Mouse (Mus musculus) MEL-GATA-1-ER (cell line): ENCODE results near the gene Zfp772.
A peak's percentile ranks its signal among the peaks of the same experiment; 100 is the strongest.
"Not testable (repeated sequence)": the region's sequence is repeated elsewhere in the genome, so short reads cannot be mapped to it uniquely, and the experiment has no call there.

Source experiments
- DNase-seq: peaks from one replicate; pipeline ENCODE4 v3.0.0-alpha.2; 2012; ENCODE audit warnings: low read depth; ENCODE audit errors: extremely low read depth

Gene Zfp772

DNA sequence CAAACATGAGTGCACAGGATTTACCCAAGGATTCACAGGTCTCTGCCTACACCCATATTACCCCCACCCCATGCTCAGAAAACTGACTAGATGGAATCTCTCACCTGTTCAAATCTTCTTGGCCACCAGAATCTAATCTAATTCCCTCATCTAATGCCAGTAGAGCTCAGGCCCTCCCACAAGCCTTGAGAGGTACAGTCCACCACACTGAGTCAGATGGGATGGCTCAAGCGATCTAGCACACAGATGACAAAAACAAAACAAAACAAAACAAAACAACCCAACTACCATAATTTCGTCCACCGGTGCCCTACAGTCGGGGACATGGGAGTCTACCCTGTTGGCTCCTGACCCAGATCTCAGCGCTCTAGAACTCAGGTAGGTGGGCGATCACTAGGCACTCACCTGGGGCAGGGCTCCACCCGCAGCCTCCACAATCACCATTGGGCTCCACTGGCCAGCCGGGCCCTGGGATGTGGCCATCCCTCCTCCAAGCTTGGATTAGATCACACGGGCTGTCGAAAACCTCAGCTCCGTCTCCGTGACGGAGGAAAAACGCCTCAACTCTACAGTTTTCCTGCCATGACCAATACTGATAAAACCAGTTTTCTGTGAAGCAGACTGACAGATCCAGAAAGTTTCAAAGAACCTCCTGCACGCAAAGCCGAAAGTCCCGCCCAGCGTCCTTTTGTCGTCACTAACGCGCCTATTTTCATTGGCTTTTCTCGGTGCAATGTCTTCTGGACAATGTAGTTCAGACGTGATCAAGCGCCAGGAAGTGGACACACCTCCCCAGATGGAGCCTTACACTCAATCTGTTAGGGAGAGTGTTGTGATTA is at the start of gene Zfp772:
TSS of gene Zfp772 (minus strand) at position 686 of the 839 bp plus-strand sequence.
- not testable (repeated sequence) for DNase-seq

DNA sequence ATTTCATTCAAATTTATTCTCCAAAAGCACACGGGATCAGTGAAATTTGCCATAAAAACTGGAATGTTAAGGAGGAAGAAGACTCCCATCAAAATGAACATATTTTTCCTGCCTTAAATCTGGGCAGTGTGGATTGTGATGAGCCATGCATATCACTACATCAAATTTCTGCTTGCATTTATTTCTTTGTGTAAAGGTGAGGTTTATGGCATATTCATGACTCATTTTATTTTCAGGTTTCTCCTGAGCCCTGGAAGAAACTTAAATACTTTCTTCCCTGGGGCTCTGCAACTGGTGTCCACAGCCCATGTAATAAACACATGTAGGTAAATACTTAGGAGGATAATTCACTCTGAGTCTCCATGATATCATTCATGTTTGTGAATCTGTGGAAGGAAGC is 37.4 kb upstream of the Zfp772 start, which contains the start of gene Vmn2r29:
TSS of gene Vmn2r29 (minus strand) at position 101 of the 400 bp plus-strand sequence.
- DNase-seq = not testable (repeated sequence)

- DNase-seq = peak; percentile 24
These were observed 21.4 kb downstream of the Zfp772 start for GRCm38 (mm10) chr7:7188191-7188942.

- DNase-seq = no peak
These were observed 22.2 kb downstream of the Zfp772 start for GRCm38 (mm10) chr7:7187417-7188190.

DNA sequence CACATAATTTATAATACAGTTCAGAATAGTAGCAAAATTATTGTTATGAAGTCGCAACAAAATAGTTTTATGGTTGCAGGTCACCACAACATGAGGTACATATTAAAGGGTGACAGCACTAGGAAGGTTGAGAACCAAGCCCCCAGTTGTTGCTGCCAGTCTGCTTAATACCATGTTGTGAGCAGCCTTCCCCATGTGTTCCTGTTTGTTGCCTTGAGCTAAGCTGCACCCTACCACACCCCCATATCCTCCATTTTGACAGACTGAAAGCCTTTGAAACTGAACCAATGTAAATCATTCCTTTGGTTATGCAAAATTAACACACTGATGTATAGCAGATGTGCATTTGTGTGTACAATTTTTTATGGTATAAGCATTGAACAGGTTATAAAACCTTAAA is 23.9 kb downstream of the Zfp772 start:
- no peak for DNase-seq

DNA sequence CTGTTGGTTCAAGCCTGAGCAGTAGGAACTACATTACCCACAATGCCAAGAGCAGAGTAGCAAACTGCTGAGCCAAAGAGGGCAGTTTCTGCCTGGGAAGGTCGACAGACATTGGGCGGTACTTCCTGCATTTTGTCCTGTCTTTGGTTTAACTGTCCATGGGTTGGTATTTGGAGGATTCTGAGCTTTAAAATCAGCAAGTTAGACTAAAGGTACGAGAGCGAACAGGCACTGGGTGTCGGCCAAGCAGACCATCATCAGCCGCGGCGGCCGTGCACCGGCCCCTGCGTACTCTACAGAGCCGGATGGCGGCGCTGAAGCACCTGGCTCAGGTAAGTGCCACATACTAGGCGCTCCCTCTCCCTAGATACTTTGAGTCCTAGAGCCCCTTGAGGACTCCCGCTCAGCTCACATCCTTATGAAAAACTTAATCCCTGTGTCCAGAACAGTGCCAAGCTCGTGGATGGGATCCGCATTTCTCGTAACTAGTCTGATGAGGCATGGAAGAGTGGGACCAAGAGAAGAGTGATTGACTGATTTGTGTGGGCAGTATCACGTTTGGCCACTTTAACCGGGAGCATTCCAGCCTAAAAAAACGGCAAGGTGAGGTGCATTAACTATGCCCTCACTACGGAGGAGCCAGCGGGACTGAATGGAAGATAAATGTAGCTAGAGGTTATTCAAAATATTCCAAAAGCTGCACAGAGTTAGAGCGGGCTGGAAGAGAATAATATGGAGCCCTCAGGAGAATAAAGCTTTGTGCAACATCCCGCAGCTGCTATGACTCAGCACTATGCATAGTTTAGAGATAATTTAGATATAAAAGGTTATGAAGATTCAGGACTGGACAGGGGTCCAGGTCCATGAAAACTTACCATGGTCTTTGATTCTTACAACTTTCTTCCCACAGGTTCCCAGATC is 38.3 kb downstream of the Zfp772 start, which contains the start of gene Zfp418:
TSS of gene Zfp418 (plus strand) at position 104 of the 921 bp plus-strand sequence.
- DNase-seq = peak; percentile 37
